Mouse (Mus musculus): Measurements from ENCODE around the gene Ampd1.
A peak's percentile ranks its signal among the peaks of the same experiment; 100 is the strongest.

The Ampd1 gene

DNA sequence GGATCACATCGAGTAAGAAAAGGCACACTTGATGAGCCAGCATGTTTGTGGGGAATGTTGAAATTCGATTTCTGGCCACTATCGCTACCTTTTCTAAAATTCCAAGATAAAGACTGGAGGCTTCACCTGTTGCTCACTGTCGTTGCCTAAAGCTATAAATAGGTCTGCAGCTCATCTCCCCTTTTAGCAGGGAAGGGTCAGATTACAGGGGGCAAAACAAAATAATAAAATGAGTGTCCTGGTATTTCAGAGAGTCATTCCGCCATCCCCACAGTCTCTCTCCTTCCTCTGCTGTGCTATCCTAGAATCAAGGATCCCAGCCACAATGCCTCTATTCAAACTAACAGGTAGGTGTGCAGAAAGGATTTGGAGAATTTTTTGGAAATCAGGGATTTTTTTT is at the start of gene Ampd1:
Gene Ampd1 (plus strand): TSS at position 244 of the 400 bp plus-strand sequence.
- no peak for DNase-seq (ENCODE audit: low spot score)

- no peak for DNase-seq (ENCODE audit: low spot score)
These were observed 47.6 kb upstream of the Ampd1 start for GRCm38 (mm10) chr3:103026174-103026573.

DNA sequence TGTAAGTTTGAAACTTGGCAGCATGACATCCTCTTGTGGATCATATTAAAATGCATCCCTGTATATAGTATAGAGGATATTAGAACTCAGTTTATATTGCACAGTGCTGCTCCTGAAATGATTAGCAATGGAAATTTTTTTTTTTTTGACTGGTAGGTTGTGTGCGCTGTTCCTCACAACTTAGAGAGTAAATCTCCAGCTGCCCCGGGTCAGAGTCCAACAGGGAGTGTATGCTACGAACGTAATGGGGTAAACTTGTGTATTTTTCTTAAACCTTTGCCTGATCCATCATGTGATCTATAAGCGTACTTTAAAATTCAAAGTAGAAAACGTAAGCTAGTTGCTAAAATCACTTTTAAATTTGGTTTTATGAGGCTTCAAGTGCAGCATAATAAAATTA is 33.5 kb upstream of the Ampd1 start:
- no peak for DNase-seq (ENCODE audit: low spot score)

GRCm38 (mm10) chr3:103040861-103041379 is 32.9 kb upstream of the Ampd1 start:
- no peak for DNase-seq (ENCODE audit: low spot score)

- DNase-seq (ENCODE audit: low spot score): no peak
These were observed 17.7 kb upstream of the Ampd1 start for GRCm38 (mm10) chr3:103056016-103056595.

- peak; percentile 80 for DNase-seq (ENCODE audit: low spot score)
These were observed 16.1 kb upstream of the Ampd1 start for GRCm38 (mm10) chr3:103057752-103058151.

GRCm38 (mm10) chr3:103058207-103059157 is 15.3 kb upstream of the Ampd1 start, which contains the start of gene Nras:
Gene Nras (plus strand): TSS chr3:103058285.
- DNase-seq (ENCODE audit: low spot score): peak; percentile 93

- no peak for DNase-seq (ENCODE audit: low spot score)
These were observed 6.9 kb upstream of the Ampd1 start for GRCm38 (mm10) chr3:103066927-103067326.

DNA sequence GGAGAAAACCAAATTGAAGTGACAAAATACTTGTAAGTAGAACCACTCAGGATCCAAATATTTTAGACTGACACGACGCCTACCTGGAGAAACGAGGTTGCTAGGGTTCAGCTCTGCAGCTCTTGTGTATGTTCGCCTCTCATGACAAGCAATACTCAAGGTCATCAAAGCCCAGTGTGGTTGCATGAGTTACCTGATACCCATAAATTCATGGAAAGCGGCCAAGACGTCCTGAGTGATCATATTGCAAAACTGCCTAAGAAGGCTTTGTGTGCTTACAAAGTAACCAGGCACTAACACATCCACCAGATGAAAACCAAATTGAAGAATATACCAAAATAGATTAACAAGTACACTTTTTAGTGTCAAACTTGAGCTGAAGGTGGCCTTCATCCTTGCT is 4.8 kb upstream of the Ampd1 start:
- DNase-seq (ENCODE audit: low spot score): no peak

- DNase-seq (ENCODE audit: low spot score): no peak
These were observed 2.1 kb downstream of the Ampd1 start for GRCm38 (mm10) chr3:103075871-103076270.

GRCm38 (mm10) chr3:103076476-103076875 is 2.7 kb downstream of the Ampd1 start:
- no peak for DNase-seq (ENCODE audit: low spot score)

GRCm38 (mm10) chr3:103079301-103079700 is 5.5 kb downstream of the Ampd1 start:
- no peak for DNase-seq (ENCODE audit: low spot score)

- DNase-seq (ENCODE audit: low spot score): peak; percentile 12
These were observed 7.2 kb downstream of the Ampd1 start for GRCm38 (mm10) chr3:103081051-103081450.

- DNase-seq (ENCODE audit: low spot score): no peak
These were observed 8.1 kb downstream of the Ampd1 start for GRCm38 (mm10) chr3:103081861-103082453.

DNA sequence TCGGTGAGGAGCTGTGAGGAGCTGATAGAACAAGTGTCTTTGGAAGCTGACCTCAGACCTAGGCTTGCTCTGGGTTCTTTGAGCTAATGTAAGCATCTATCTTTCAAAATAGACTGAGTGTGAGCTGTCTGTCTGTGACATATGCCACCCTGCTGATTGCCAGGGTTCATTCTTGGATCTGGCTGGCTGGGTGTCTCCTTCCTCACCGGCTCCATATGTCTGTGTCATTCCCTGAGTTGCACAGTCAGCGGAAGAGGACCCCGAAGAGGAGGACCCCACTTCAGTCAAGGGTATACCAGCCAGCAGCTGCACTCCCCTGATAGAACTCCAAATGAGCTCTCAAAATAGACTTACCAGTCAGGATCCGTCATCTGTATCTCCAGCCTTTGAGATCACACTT is 8.9 kb downstream of the Ampd1 start:
- DNase-seq (ENCODE audit: low spot score): no peak

DNA sequence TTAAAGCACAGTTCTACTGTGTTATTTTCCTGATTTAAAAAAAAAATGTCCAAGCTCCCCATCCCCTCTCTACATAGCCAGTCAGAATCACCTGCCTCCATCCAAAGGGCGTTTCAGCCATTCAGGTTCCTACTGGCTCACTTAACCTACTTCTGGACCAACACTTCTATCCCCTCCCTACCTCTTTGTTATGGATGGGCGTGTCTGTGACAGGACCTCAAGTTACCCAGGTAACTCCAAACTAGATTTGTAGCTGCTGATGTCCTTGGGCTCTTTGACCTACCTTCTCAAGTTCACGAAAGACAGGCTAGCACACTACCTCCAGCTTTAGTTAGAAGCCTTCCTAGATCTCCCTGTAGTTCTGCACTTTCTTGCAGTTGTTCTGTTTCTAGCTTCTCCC is 12.2 kb downstream of the Ampd1 start:
- DNase-seq (ENCODE audit: low spot score): no peak

DNA sequence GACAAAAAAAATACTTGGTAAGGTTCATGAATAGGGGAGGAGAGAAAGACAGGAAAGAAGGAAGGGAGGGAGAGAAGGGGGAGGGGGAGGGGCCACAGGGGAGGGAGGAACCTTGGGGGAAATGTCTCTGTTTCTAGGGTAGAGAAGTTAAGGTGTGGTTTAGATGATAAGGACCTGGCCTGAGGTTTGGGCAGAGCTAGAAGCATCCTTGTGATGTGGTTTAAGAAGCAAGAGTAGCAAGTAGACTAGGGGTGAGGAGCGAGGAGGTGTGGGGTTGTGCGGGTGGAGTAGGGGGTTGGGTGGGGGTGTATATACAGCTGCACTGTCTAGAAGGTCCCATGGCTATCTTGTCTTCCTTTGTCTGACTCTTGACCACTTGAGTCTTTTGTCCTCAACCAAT is 17.9 kb downstream of the Ampd1 start:
- no peak for DNase-seq (ENCODE audit: low spot score)

DNA sequence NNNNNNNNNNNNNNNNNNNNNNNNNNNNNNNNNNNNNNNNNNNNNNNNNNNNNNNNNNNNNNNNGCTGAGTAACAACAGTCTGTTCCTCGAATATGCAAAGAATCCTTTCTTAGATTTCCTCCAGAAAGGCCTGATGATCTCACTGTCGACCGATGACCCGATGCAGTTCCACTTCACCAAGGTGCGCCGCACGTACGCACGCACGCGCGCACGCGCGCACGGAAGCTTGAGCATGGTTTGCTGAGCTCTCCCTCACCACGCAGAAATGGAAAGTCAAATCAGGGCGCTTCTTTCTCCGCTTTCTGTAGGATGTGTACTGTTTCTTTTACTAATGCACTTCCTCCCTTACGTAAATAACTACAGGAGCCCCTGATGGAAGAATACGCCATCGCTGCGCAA is 24.8 kb downstream of the Ampd1 start:
- no peak for DNase-seq (ENCODE audit: low spot score)

DNA sequence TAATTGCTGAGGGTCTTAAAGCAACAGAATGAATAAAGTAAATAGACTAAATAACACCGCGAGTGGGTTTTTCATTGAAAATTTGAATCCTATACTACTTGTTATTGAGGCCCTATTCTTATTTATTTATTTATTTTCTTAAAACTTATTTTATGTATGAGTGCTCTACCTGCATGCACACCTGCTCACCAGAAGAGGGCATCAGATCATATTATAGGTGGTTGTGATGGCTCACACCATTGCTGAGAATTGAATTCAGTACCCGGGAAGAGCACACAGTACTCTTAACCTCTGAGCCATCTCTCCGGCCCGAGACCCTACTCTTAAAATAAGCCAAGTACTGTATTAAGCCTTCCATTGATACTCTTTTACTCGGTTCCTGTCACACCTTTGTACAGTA is 25.9 kb downstream of the Ampd1 start:
- no peak for DNase-seq (ENCODE audit: low spot score)

GRCm38 (mm10) chr3:103100735-103101134 is 26.9 kb downstream of the Ampd1 start:
- no peak for DNase-seq (ENCODE audit: low spot score)

DNA sequence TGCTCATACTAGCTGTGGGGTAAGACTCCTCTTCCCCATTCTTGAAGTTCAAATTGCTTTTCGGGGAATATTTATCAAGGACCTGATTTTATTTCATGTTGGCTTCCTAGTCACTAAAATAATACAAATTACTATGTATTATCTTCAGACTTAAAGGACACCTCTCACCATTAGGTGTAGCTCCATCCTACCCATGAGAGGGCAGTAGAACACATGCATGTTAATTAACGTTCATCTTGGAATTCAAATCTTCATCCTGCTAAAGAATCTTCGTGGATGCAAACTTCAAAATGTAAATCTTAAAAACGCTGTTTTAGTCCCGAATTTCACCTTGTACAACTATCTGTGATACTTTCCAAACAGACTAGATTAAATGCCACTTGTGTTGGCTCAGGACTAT is 27.4 kb downstream of the Ampd1 start:
- DNase-seq (ENCODE audit: low spot score): no peak

GRCm38 (mm10) chr3:103101909-103102308 is 28.1 kb downstream of the Ampd1 start:
- DNase-seq (ENCODE audit: low spot score): peak; percentile 9

Data from embryo, embryonic 10 days (tissue).